ENCODE assay signal across 8 mouse cellular contexts in the genomic region with DNA sequence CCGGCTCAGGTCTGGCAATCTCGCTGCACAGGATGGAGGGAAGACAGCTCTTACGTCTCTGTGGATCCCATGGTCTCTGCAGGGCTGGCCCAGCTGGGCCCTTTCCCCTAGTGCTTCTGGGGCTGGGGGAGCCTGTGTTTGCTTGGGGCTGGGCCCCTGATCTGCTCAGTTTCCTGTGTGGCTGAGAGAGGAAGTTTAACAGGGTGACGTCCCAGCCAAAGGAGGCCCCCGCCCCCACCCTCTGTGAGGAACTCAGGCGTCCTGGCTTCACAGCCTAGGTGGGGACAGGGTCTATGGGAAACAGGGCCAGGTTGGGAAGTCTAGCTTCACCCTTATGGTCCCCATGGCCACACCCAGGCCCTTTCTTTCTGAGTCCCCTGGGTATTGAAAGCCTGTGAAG. TPM values are rescaled to one million over a fixed set of nuclear protein-coding genes. Genes with fewer than 3 reads are reported as not detected.
DNase-seq lines count a peak whose midpoint lies in the region; ATAC-seq lines count a peak whose summit lies in the region.

A gene (minus strand): TSS at position 179 of the 400 bp plus-strand sequence.

- DNase-seq in midbrain, embryonic 11.5 days (ENCODE audit: low spot score, missing footprints) = no peak
- no peak for DNase-seq in midbrain, embryonic 10.5 days (ENCODE audit: low spot score)
- DNase-seq in thymus, postnatal 10 days (ENCODE audit: low spot score in 2 of 2) = peak; percentile 81 to 85
- DNase-seq in retina, embryonic 14.5 days (ENCODE audit: low spot score) = no peak
- DNase-seq in adrenal gland, adult (ENCODE audit: inconsistent age in 2 of 2, low spot score in 1 of 2) = no peak
- DNase-seq in layer of hippocampus, adult 11-12 months (ENCODE audit: low spot score) = no peak

- H3K4me1 ChIP-seq in midbrain, embryonic 11.5 days (ENCODE audit: control insufficient read depth, insufficient read depth, low read length) = no peaks in the 10 kb centered on the region
- H3K4me1 ChIP-seq in midbrain, embryonic 10.5 days = peaks cover 9% of the 10 kb centered on the region; the same call in 1 of the 2 replicates
- no peaks in the 10 kb centered on the region for H3K4me1 ChIP-seq in heart, embryonic 15.5 days (replicated peaks)

- no peaks in the 10 kb centered on the region for H3K9me3 ChIP-seq in midbrain, embryonic 11.5 days (ENCODE audit: control insufficient read depth, low read length)
- H3K9me3 ChIP-seq in midbrain, embryonic 10.5 days (replicated peaks) = no peaks in the 10 kb centered on the region
- H3K9me3 ChIP-seq in heart, embryonic 15.5 days (replicated peaks) = no peaks in the 10 kb centered on the region

- H3K9ac ChIP-seq in midbrain, embryonic 11.5 days (ENCODE audit: low read length) = no peak within 1 kb of the TSS
- no peak within 1 kb of the TSS for H3K9ac ChIP-seq in heart, embryonic 15.5 days

- no peak within 1 kb of the TSS for H3K27ac ChIP-seq in midbrain, embryonic 11.5 days (ENCODE audit: low read depth, low read length)
- no peak within 1 kb of the TSS for H3K27ac ChIP-seq in midbrain, embryonic 10.5 days (replicated peaks)
- H3K27ac ChIP-seq in heart, embryonic 15.5 days = no peak within 1 kb of the TSS
- H3K27ac ChIP-seq in macrophage = peak within 1 kb of the TSS; percentile 95

- H3K79me2 ChIP-seq in macrophage (ENCODE audit: inconsistent target) = peaks cover 17% of the 10 kb centered on the region; the same call in 1 of the 2 replicates

- H3K4me3 ChIP-seq in midbrain, embryonic 11.5 days (ENCODE audit: low read depth, low read length) = no peak within 1 kb of the TSS
- H3K4me3 ChIP-seq in midbrain, embryonic 10.5 days = no peak within 1 kb of the TSS
- H3K4me3 ChIP-seq in heart, embryonic 15.5 days = no peak within 1 kb of the TSS
- H3K4me3 ChIP-seq in macrophage (ENCODE audit: inconsistent target) = peak within 1 kb of the TSS; percentile 55

- peak; percentile 23; the same call in 1 of the 2 replicates for ATAC-seq in midbrain, embryonic 11.5 days (ENCODE audit: low FRiP score)
- ATAC-seq in heart, embryonic 15.5 days (replicated peaks; ENCODE audit: insufficient number of reproducible peaks, insufficient read depth, low FRiP score, low read depth) = no peak

- H3K36me3 ChIP-seq in midbrain, embryonic 11.5 days (ENCODE audit: control insufficient read depth, insufficient read depth, low read length) = peaks cover 7% of the 10 kb centered on the region; the same call in 1 of the 2 replicates
- peaks cover 26% of the 10 kb centered on the region for H3K36me3 ChIP-seq in midbrain, embryonic 10.5 days
- no peaks in the 10 kb centered on the region for H3K36me3 ChIP-seq in heart, embryonic 15.5 days
- H3K36me3 ChIP-seq in macrophage (ENCODE audit: inconsistent target) = peaks cover 27% of the 10 kb centered on the region; the same call in 1 of the 2 replicates

- H3K4me2 ChIP-seq in midbrain, embryonic 11.5 days = no peak within 1 kb of the TSS
- peak within 1 kb of the TSS; percentile 7; the same call in 1 of the 2 replicates for H3K4me2 ChIP-seq in heart, embryonic 15.5 days

- WGBS in midbrain, embryonic 11.5 days = 59% methylated on average over 6 of the region's 6 CpGs
- 60% methylated on average over 6 of the region's 6 CpGs for WGBS in midbrain, embryonic 10.5 days
- WGBS in heart, embryonic 15.5 days = 30% methylated on average over 6 of the region's 6 CpGs
- 0% methylated on average over 6 of the region's 6 CpGs for WGBS in macrophage (ENCODE audit: missing documents)

- H3K27me3 ChIP-seq in midbrain, embryonic 11.5 days (ENCODE audit: control insufficient read depth, insufficient read depth, low read length) = no peaks in the 10 kb centered on the region
- H3K27me3 ChIP-seq in midbrain, embryonic 10.5 days (ENCODE audit: low read depth, poor library complexity, severe bottlenecking) = no peaks in the 10 kb centered on the region
- H3K27me3 ChIP-seq in heart, embryonic 15.5 days = 0 out of 2 replicates have a peak, but pooled peaks cover 3% of the 10 kb centered on the region

RNA-seq across cellular contexts. Expression of the gene that starts here (rescaled TPM):
- 2.2 and 2.7 TPM in 2 replicates for polyA plus RNA-seq in midbrain, embryonic 11.5 days (2014; fragmentation: Nextera tagmentation; extraction: Ambion mirVana)
- 1.5 and 2.3 TPM in 2 replicates for polyA plus RNA-seq in midbrain, embryonic 10.5 days (2016; fragmentation: Nextera tagmentation; extraction: Ambion mirVana)
- 0.64 and 3.7 TPM in 2 replicates for polyA plus RNA-seq in heart, embryonic 15.5 days (2015; fragmentation: Nextera tagmentation; extraction: Ambion mirVana)
- 100 to 1,000 TPM; 266 to 425 (median 350) TPM for total RNA-seq in macrophage (2018; cell fraction: chromatin; rRNA removed)
- 10 to 100 TPM; 13.8 to 34.5 (median 17.8) TPM for total RNA-seq in macrophage (2018; cell fraction: cytosol; rRNA removed)
- 100 to 1,000 TPM; 130 to 261 (median 206) TPM for total RNA-seq in macrophage (2018; cell fraction: nucleus; rRNA removed)
- polyA plus RNA-seq in macrophage (2018) = 14.1 to 26.5 TPM (median 15.7 TPM) in 3 replicates

Comparison
In these comparisons a context has a peak if more than half of its experiments do, and no peak if none do; other contexts are left out.
1. DNase-seq: peak in thymus, postnatal 10 days (2 of 2); none in midbrain, embryonic 11.5 days (single experiment), midbrain, embryonic 10.5 days (single experiment), retina, embryonic 14.5 days (single experiment), adrenal gland, adult (0 of 2) and layer of hippocampus, adult 11-12 months (single experiment).